Mouse (Mus musculus) MEL (cell line): ENCODE measurements around the gene Iqschfp. TPM values are rescaled to one million over a fixed set of nuclear protein-coding genes. Genes with fewer than 3 reads are reported as not detected.

Source experiments
- DNase-seq: peaks from one replicate; pipeline ENCODE4 v3.0.0; 2011; ENCODE audit warnings: low read depth, low spot score
- H3K27ac ChIP-seq: 2 replicates; pipeline ENCODE4 v1.5.1; 2012; ENCODE audit warnings: low read depth, mild to moderate bottlenecking, control low read depth, low read length, moderate library complexity; ENCODE audit not compliant: control insufficient read depth
- H3K27me3 ChIP-seq, 2 experiments: fragments of 150-350 bp in 1 of 2; sonication (generic) in 1 of 2; 2 replicates each; pipeline ENCODE4 v1.6.1; 2012; ENCODE audit warnings: low read length in 2 of 2, mild to moderate bottlenecking in 2 of 2, improper control_type of control experiment in 1 of 2, moderate library complexity in 1 of 2; ENCODE audit not compliant: insufficient read depth in 2 of 2, control insufficient read depth in 1 of 2
- H3K36me3 ChIP-seq, 2 experiments: 2 replicates each; pipeline ENCODE4 v1.6.1; 2012 to 2014; ENCODE audit warnings: low read length in 2 of 2, improper control_type of control experiment in 1 of 2, inconsistent platforms in 1 of 2, mild to moderate bottlenecking in 1 of 2; ENCODE audit not compliant: insufficient read depth in 2 of 2, control insufficient read depth in 1 of 2
- H3K4me1 ChIP-seq, 2 experiments: fragments of 150-350 bp in 1 of 2; sonication (generic) in 1 of 2; 2 replicates each; pipeline ENCODE4 v1.6.1; 2012; ENCODE audit warnings: low read length in 2 of 2, improper control_type of control experiment in 1 of 2, mild to moderate bottlenecking in 1 of 2; ENCODE audit not compliant: insufficient read depth in 2 of 2, control insufficient read depth in 1 of 2
- H3K4me3 ChIP-seq, 2 experiments: fragments of 150-350 bp in 1 of 2; sonication (generic) in 1 of 2; 2 replicates each; pipeline ENCODE4 v1.5.1; 2012; ENCODE audit warnings: low read depth in 2 of 2, low read length in 2 of 2, mild to moderate bottlenecking in 2 of 2, moderate library complexity in 2 of 2, control low read depth in 1 of 2, improper control_type of control experiment in 1 of 2; ENCODE audit not compliant: control insufficient read depth in 1 of 2, insufficient read depth in 1 of 2
- H3K79me2 ChIP-seq: 2 replicates; pipeline ENCODE4 v1.6.1; 2012; ENCODE audit warnings: mild to moderate bottlenecking, low read length, moderate library complexity; ENCODE audit not compliant: control insufficient read depth, poor library complexity, insufficient read depth
- H3K9ac ChIP-seq: 2 replicates; pipeline ENCODE4 v1.6.1; 2012; ENCODE audit warnings: low read depth, mild to moderate bottlenecking, control low read depth, low read length, moderate library complexity; ENCODE audit not compliant: control insufficient read depth, poor library complexity, severe bottlenecking
- H3K9me3 ChIP-seq: fragments of 150-350 bp; sonication (generic); replicated peaks from 2 replicates; pipeline ENCODE4 v1.6.1; 2012; ENCODE audit warnings: mild to moderate bottlenecking, low read length, improper control_type of control experiment, moderate library complexity; ENCODE audit not compliant: insufficient read depth
- CHD1 ChIP-seq: IDR thresholded peaks from 2 replicates; pipeline ENCODE4 v1.6.1; 2012; ENCODE audit warnings: low read depth, mild to moderate bottlenecking, inconsistent platforms, low read length, improper control_type of control experiment
- CHD2 ChIP-seq: IDR thresholded peaks from 2 replicates; pipeline ENCODE4 v1.6.1; 2011; ENCODE audit warnings: low read length, improper control_type of control experiment
- ELF1 ChIP-seq: IDR thresholded peaks from 2 replicates; pipeline ENCODE4 v1.6.1; 2014; ENCODE audit warnings: low read depth, mild to moderate bottlenecking, inconsistent platforms, low read length, improper control_type of control experiment, moderate library complexity
- EP300 ChIP-seq, 2 experiments: IDR thresholded peaks; 2 replicates each; pipeline ENCODE4 v1.6.1; 2011; ENCODE audit warnings: improper control_type of control experiment in 2 of 2, low read length in 2 of 2, low read depth in 1 of 2, mild to moderate bottlenecking in 1 of 2
- GATA1 ChIP-seq: IDR thresholded peaks from 2 replicates; pipeline ENCODE4 v1.6.1; 2011; ENCODE audit warnings: low read depth, low read length, improper control_type of control experiment
- HCFC1 ChIP-seq: IDR thresholded peaks from 2 replicates; pipeline ENCODE4 v1.6.1; 2012; ENCODE audit warnings: low read depth, mild to moderate bottlenecking, inconsistent platforms, low read length, improper control_type of control experiment, moderate library complexity
- MAX ChIP-seq: IDR thresholded peaks from 2 replicates; pipeline ENCODE4 v1.6.1; 2011; ENCODE audit warnings: low read length, improper control_type of control experiment
- MEF2A ChIP-seq: IDR thresholded peaks from 2 replicates; pipeline ENCODE4 v1.6.1; 2014; ENCODE audit warnings: low read depth, mild to moderate bottlenecking, inconsistent platforms, low read length, improper control_type of control experiment; ENCODE audit not compliant: poor library complexity, insufficient replicate concordance, severe bottlenecking; ENCODE audit errors: extremely low read depth
- MXI1 ChIP-seq: IDR thresholded peaks from 2 replicates; pipeline ENCODE4 v1.6.1; 2011; ENCODE audit warnings: mild to moderate bottlenecking, low read depth, low read length, improper control_type of control experiment
- POLR2A ChIP-seq, 2 experiments: IDR thresholded peaks; 2 replicates each; pipeline ENCODE4 v1.6.1; 2011 to 2012; ENCODE audit warnings: low read length in 2 of 2, mild to moderate bottlenecking in 2 of 2, control low read depth in 1 of 2, improper control_type of control experiment in 1 of 2, low read depth in 1 of 2, moderate library complexity in 1 of 2; ENCODE audit not compliant: control insufficient read depth in 1 of 2, insufficient read depth in 1 of 2, poor library complexity in 1 of 2
- RCOR1 ChIP-seq: IDR thresholded peaks from 2 replicates; pipeline ENCODE4 v1.6.1; 2012; ENCODE audit warnings: low read depth, mild to moderate bottlenecking, inconsistent platforms, low read length, improper control_type of control experiment
- SIN3A ChIP-seq: IDR thresholded peaks from 2 replicates; pipeline ENCODE4 v1.6.1; 2012; ENCODE audit warnings: low read length, improper control_type of control experiment, inconsistent platforms
- TBP ChIP-seq: IDR thresholded peaks from 2 replicates; pipeline ENCODE4 v1.8.0; 2011; ENCODE audit warnings: low read depth, low read length, improper control_type of control experiment
- TCF12 ChIP-seq: IDR thresholded peaks from 2 replicates; pipeline ENCODE4 v1.6.1; 2014; ENCODE audit warnings: low read depth, mild to moderate bottlenecking, inconsistent platforms, low read length, improper control_type of control experiment, moderate library complexity
- UBTF ChIP-seq: IDR thresholded peaks from 2 replicates; pipeline ENCODE4 v1.6.1; 2012; ENCODE audit warnings: low read depth, mild to moderate bottlenecking, inconsistent platforms, low read length, improper control_type of control experiment, moderate library complexity, borderline replicate concordance; ENCODE audit not compliant: insufficient read depth
- USF2 ChIP-seq, 2 experiments: IDR thresholded peaks; 2 replicates each; pipeline ENCODE4 v1.6.1; 2011 to 2012; ENCODE audit warnings: improper control_type of control experiment in 2 of 2, low read length in 2 of 2, borderline replicate concordance in 1 of 2, inconsistent platforms in 1 of 2, low read depth in 1 of 2, mild to moderate bottlenecking in 1 of 2; ENCODE audit not compliant: insufficient read depth in 1 of 2
- ZC3H11A ChIP-seq: IDR thresholded peaks from 2 replicates; pipeline ENCODE4 v1.6.1; 2012; ENCODE audit warnings: low read depth, mild to moderate bottlenecking, inconsistent platforms, low read length, improper control_type of control experiment
- ZMIZ1 ChIP-seq: IDR thresholded peaks from 2 replicates; pipeline ENCODE4 v1.6.1; 2012; ENCODE audit warnings: low read depth, mild to moderate bottlenecking, inconsistent platforms, low read length, improper control_type of control experiment, moderate library complexity
- polyA plus RNA-seq, 2 experiments: library from polyadenylated mRNA; stranded (reverse) in 1 of 2; unstranded in 1 of 2; fragments of >175 nt in 1 of 2; fragments of >200 nt in 1 of 2; gene quantifications; 2 replicates each; pipeline versions ENCODE4 v1.2.1 to v1.2.4; 2012; ENCODE audit warnings: low replicate concordance in 2 of 2, low read depth in 1 of 2; ENCODE audit not compliant: insufficient read length in 2 of 2, insufficient read depth in 1 of 2, missing spikeins in 1 of 2
- total RNA-seq: library from RNA; depleted of rRNA; stranded (reverse); fragments of 300-350 nt; gene quantifications from 2 replicates; pipeline ENCODE4 v1.2.3, GENCODE M21; 2012

Gene Iqschfp
- total and polyA plus RNA-seq, 3 experiments, result not detected

DNA sequence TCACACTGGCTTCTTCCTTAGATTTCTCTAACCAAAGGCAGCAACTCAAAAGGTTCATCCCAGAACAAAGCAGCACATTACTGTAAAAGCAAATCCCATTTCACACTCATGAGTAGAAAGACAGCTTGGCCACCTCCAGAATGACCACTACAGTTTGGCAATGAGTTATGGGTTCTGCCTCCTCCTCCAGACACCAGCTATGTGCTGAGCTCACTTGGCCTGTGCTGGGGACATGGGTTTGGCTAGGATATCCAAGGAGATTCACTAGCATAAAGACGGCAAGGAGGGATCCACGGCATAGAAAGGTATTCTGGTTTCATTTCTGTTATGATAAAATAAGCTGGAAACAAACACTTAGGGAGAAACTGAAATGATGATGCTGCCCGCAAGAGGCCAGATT lies 496.0 kb downstream of the Iqschfp start:
- TF ChIP-seq CHD2, result no peak
- TF ChIP-seq POLR2A (IDR thresholded peaks at IDR 0.05; ENCODE audit: control insufficient read depth in 1 of 2, insufficient read depth in 1 of 2, low read depth in 1 of 2, low read length in 2 of 2, poor library complexity in 1 of 2), result no peak
- TF ChIP-seq SIN3A, result no peak
- no peaks in the 10 kb centered on the region for H3K79me2 ChIP-seq
- no peak overlapping the region for H3K9ac ChIP-seq
- no peak for DNase-seq
- H3K9me3 ChIP-seq, result no peaks in the 10 kb centered on the region
- H3K27ac ChIP-seq, result no peak overlapping the region
- H3K36me3 ChIP-seq, result no peaks in the 10 kb centered on the region
- H3K27me3 ChIP-seq, result no peaks in the 10 kb centered on the region
- no peak overlapping the region for H3K4me3 ChIP-seq
- H3K4me1 ChIP-seq, result no peaks in the 10 kb centered on the region

GRCm38 (mm10) chr3:68393578-68393977 lies 501.5 kb downstream of the Iqschfp start:
- H3K9me3 ChIP-seq, result no peaks in the 10 kb centered on the region
- no peaks in the 10 kb centered on the region for H3K4me1 ChIP-seq
- no peaks in the 10 kb centered on the region for H3K79me2 ChIP-seq
- no peak for TF ChIP-seq USF2 (IDR thresholded peaks at IDR 0.05; ENCODE audit: borderline replicate concordance in 1 of 2, insufficient read depth in 1 of 2, low read depth in 1 of 2, low read length in 2 of 2)
- TF ChIP-seq MAX, result no peak
- TF ChIP-seq TCF12, result no peak
- TF ChIP-seq MEF2A, result no peak
- no peak for TF ChIP-seq CHD1
- TF ChIP-seq ELF1, result no peak
- no peak for TF ChIP-seq EP300 (IDR thresholded peaks at IDR 0.05; ENCODE audit: low read depth in 1 of 2, low read length in 2 of 2)
- TF ChIP-seq RCOR1, result no peak
- no peak for TF ChIP-seq HCFC1
- no peak for TF ChIP-seq TBP
- TF ChIP-seq, all 39 proteins: peak for 0
- Histone ChIP-seq H3K4me3 (no peak overlapping the region), H3K27ac (no peak overlapping the region), H3K9ac (no peak overlapping the region), H3K36me3 (no peaks in the 10 kb centered on the region), H3K27me3 (no peaks in the 10 kb centered on the region)
- no peak for DNase-seq

DNA sequence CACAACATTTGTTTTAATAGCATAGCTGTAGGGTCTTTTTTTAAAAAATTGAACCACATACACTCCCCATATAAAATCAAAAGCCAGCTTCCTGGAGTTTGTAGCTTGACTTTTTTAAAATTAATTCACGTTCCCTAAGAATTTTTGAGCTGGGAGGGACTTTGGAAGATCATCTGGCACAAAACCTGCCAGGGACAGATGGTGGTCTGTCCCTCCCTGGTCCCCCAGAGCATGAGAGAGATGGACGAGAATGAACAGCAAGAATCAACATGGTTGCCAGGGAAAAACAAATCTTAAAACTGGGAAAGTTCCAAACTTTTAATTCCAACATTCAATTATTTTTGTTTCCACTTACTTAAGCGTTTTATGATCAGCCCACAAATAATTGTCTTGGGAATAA lies 506.7 kb downstream of the Iqschfp start:
- H3K79me2 ChIP-seq, result no peaks in the 10 kb centered on the region
- H3K36me3 ChIP-seq, result no peaks in the 10 kb centered on the region
- no peak overlapping the region for H3K4me3 ChIP-seq
- H3K27me3 ChIP-seq, result no peaks in the 10 kb centered on the region
- no peaks in the 10 kb centered on the region for H3K9me3 ChIP-seq
- H3K9ac ChIP-seq, result no peak overlapping the region
- no peak overlapping the region for H3K27ac ChIP-seq
- no peaks in the 10 kb centered on the region for H3K4me1 ChIP-seq
- no peak for TF ChIP-seq UBTF
- TF ChIP-seq TBP, result no peak
- no peak for TF ChIP-seq ZMIZ1
- TF ChIP-seq MAX, result no peak
- TF ChIP-seq TCF12, result no peak
- TF ChIP-seq GATA1, result no peak
- TF ChIP-seq MXI1, result no peak
- no peak for TF ChIP-seq ZC3H11A
- no peak for DNase-seq
